Mouse (Mus musculus) thymus, adult 18-20 months (tissue): ENCODE results near the gene Plppr1.

ENCODE experiments used
- DNase-seq, 2 experiments: peaks; one replicate each; pipeline ENCODE4 v3.0.0; 2022; ENCODE audit warnings: mixed read lengths in 2 of 2

Plppr1 gene

DNA sequence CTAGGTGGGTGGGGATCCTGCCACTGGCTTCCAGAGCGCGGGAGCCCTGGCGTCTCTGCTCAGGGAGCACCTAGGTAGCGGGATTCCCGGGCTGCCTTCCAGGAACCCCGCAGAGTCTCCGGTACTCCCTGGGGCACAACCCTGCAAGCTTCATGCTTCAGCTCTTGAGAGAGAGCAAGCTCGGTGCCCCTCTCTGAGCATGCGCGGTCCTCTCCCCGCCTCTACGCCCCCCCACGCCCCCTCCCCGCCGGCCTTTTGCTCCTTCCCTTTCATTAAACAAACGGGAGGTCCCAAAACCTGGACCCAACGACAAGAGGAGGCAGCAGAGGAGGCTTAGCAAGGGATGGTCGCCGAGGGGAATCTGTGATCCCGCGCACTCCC is at the start of gene Plppr1:
Gene Plppr1 (plus strand): TSS at position 253 of the 381 bp plus-strand sequence.
- DNase-seq = no peak

DNA sequence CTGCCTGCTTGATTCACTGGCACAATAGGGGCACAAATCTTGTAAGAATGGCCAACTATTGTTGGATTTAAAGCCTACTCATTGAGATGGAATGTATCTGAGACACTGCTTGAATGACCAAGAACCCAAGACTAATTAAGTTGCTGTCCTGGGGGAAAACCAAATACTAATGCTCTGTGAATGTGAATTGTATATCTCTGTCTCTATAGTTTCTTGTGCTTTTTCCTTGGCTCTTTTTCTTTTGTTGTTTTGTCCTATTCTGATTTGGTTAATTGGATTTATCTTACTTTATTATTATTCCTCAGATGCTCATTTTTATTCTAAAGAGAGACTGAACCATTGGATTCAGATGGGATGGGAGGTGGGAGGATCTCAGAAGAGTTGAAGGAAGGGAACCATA is 42.4 kb upstream of the Plppr1 start:
- no peak for DNase-seq

DNA sequence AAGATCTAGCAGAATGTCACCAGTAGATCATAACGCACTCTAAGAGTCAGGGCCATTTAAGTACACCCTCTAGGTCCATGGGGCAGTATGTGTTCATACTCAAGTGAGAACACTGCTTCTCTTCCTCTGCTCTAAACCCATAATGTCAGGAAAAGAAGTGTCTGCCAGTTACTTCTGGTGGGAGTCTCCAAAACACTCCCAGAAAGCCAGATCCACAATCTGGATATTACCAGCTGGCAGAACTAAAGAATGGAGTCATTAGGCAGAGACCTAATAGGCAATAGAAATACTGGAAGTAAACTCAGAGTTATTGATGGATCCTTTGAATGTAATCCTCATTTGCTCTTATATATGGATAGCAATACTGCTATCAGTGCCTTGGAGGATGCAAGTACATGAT is 35.9 kb upstream of the Plppr1 start:
- DNase-seq = no peak

DNA sequence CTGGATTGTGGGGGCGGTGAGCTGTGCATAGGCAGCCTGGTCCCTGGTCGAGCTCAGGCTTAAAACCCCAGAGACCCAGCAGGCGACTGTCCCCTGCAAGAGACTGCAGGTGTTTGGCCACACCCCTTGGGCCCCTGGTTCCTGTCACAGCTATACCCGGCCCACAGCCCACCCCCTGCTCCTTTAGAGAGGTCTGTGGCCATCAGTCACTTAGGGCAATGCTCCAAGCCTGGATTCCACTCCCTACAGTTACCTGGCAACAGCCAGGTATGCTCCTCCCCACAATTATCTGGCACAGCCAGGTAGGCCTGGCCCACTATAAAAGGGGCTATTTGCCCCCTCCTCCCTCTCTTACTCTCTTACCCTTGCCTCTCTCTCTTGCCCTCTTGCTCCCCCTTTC is 20.8 kb upstream of the Plppr1 start:
- DNase-seq = no peak

DNA sequence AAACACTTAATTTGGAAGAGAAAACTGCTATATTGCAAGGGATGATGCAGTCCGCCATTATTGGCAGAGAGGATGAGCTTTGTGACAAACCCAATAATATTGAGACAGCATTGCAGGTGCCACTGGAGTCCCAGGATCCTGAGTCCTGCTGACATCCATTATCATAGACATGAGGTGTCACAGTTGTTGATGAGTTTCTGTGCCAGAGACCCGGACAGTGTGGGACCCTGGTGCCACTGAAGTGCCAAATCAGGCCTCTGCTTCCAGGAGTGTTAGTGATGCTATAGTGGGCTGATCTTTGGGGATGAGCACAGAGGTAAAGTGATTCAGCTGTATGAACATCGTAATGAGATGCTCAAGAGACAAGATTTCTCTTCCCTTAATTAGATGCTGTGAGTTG is 19.2 kb upstream of the Plppr1 start:
- DNase-seq = no peak

DNA sequence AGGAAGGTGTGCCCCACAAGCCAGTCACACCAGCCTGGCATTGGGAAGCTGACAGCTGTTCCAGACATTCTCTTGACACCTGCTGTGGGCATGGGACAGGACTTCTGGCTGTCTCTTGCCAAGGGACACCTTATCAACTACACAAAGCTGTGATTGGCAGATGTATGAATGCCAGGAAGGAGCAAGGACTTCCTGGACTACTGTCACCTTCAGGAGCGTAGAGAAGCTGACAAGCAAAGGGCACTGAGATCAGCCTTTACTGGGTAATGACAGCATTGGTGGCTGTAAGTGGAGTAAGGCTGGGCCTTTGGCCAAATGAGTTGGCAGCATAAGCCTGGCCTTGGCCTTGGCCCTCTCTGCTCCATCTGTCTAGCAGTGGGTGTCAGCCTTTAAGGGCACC is 17.4 kb upstream of the Plppr1 start:
- DNase-seq = no peak

DNA sequence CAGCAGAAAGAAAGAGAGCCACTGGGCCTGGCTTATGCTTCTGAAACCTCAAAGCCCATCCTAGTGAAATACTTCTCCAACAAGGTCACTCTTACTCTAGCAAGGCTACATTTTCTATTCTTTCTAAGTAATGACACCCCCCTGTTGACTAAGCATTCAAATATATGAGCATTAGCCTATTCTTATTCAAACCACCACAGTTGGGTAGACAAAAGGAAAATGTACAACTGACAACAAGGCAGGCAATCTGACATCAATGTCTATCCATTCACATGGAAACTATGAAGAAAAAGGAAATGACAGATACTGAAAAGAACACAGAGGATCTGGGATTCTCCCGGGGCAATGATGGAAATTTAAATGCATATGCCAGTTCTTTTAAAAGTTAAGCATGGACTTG is 8.4 kb upstream of the Plppr1 start:
- DNase-seq = no peak

DNA sequence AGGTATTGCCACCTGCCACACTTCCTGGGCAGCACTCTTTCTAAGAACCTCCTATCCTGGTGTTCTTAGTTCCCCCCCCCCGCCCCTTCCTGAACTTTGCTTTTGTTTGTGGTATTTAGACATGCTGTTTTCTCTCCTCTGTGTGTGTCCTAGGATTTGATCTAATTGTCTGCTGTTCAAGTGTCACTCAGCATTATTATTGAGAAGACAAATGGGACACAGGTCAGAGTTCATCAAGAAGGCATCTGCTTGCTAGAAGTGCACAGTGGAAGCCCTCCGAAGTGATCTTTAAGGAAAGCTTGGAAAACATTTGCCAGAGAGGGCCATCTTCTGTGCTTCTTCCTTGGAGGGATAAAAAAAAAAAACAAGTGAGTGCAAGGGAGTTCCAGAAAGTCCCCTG is 1.2 kb upstream of the Plppr1 start:
- no peak for DNase-seq

DNA sequence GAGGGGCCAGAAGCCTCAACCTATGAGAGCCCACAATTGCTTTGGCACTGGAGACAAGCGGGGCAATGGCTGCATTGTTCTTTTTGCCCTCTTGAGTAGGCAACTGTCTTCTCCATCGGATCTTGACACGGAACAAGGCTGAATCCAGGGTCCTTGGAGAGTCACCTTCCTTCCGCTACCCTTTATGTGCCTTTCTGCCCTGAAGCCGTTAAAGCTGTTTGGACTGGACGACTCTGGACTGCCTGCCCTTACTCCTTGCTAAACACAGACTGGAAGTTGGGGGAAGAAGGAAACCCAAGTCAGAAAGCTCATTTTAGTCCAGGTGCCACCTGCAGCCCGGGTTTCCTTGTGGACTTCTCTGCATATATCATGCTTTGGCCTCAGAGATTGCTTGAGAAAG is 516 bp upstream of the Plppr1 start:
- DNase-seq = no peak

DNA sequence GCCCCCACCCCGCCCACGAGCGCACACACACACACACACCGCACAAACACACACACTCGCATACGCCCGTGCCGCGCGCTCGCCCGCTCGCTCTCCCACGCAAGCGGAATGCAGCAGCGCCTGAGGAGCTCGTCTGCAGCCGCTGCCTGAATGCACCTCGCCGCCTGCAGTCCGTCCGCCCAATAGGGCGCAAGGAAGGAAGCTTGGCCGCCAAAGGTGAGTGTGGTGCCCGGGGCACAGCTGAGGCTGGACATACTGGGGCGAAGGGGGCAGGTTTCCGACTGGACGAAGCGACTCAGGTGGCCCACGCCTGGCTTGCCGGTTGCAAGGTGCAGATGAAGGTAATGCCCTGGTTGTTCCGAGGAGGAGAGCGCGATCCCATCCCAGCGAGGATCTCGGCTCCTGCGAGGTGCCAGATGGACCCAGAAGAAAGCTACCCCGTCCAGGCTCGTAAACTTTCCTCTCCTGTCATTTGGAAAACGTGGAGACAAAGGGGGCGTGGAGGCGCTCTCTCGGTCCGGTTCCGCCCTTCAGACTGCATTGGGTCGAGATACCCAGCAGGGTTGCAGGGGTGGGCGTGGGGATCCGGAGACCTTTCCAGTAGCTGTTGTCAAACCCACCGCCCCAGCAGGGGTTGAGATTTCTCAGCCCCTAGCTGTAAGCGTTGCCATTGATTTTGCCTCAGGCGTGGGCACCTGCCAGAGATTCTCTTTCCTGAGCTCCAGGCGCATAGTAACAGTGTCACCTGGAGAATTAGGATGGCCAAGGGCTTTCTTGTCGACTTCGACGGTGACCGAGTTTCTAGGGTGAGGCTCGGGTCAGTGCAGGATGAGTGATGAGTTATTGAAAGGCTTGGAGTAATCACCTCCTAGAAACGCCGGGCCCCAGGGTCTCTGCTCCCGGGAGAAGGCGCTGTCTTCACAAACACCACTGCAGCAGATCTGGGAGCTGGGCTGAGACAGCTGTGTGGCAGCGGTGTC is 619 bp downstream of the Plppr1 start:
- DNase-seq = no peak

DNA sequence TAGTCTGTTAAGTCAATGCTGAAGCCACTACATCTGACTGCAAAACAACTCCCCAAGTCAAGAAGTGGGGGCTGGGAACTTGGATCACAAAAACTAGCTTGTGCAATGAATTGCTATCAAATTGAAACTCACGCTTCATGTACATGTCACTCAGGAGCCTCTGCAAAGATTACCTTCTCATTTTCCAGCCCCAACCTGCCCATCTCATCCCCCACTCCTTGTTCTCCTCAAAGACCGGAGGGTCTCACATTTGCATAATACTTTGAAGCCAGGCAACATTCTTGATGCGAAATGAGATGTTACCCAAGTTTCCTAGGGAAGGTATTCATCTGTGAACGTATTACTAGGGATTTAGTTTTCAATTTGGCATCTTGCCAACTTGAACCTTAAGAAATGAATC is 10.4 kb downstream of the Plppr1 start:
- DNase-seq = no peak

DNA sequence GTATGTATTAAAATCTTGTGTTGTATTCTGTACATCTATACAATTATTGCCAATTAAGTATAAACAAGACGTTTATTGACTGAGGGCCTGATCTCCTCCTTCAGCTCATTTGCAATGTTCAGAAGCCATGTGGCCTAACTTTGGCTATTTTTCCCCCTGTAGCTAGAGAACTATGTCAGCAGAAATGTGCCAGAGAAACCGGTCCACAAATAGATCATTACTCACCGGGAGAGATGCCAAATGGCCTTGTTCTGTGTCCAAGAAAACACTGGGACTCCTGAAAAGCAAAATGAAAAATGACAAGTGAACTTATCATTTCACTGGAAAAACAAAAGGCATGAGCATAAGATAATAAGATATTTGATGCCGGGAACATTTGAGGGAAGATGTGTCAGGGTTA is 13.8 kb downstream of the Plppr1 start:
- DNase-seq = no peak

DNA sequence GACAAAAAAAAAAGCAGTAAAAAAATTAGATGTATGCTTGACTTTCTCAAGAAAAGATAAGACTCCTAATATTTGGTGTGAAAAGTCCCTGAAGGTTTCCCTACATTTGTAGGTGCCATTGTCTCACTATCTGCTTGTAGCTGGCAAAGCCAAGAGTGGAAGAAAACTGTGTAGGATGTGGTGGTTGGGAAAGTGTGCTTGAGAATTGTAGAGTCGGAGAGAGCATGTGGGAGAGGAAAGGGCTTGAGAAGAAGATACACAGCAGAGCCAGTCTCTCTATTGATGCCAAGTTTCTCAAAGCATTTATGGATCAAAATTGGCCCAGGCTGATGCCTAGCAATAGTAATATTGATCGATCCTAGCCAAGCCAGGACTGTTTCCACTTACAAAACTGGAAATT is 16.8 kb downstream of the Plppr1 start:
- DNase-seq = no peak

DNA sequence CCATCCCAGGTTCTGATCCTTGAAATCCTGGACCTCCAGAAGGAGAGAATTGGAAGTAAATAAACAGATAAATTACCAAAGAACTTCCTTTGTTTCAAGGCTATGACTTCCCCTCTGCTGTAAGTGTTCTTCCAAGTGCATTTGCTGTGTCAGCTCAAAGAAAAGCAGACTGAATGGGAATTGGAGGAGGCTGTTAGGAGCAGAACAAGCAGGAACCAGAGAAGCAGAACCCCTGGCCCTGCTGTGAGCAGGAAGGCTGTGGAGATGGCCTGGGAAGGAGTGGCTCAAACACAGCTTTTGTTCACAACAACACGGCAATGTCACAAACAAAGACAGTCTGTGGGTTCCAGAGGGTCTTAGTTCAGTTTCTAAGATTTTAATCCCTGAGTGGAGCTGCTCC is 20.3 kb downstream of the Plppr1 start:
- no peak for DNase-seq

DNA sequence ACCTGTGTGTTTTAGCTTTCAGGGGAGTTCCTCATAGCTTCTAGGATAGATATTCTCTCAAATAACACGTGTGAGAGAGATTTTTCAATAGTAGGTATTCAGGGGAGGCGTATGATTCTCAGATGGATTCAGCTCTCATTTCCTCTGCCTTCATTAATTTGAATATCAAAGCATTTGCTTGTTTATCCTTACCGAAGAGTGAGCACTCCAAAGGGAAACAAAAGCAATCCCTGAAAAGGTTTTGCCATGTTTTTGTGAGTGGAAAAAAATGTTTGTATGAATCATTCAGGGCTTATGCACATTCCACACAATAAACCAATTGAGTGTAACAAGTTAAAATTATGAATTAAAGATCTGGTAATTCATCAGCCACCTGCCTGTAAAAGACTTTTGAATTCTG is 29.1 kb downstream of the Plppr1 start:
- DNase-seq = no peak

DNA sequence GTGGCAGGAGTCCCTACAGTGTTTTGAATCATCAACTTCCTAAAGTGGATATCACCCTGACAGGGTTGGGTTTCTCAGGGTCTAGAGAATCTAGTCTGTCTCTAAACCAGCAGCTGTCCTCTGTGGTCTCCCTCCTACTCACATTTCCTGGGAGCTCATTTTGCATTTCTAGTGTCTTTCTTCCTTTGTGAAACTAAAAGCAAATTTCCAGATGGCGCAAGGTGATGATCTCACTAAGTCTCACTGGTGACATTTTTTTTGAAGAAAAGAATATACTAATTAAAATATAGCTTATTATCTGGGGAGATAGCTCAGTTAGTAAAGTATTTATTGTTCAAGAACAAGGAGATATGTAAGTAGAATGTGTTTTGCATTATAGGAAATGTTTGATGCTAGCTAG is 31.4 kb downstream of the Plppr1 start:
- no peak for DNase-seq

DNA sequence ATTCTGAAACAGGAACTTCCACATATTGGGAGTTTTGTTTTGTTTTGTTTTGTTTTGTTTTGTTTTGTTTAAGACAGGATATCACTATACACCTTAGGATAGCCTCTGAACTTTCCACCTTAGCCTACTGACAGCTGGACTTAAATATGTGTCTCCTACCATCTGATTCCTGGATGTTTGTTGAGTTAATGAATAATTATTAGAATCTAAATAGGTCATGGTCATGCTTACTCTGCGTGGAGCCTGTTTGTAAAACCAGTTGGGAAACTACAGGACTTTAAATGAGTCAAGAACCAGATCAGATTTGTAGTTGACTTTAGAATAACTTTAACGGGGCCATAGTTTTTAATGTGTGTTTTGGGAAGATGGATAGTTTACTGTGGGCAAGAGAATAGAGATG is 40.4 kb downstream of the Plppr1 start:
- no peak for DNase-seq

DNA sequence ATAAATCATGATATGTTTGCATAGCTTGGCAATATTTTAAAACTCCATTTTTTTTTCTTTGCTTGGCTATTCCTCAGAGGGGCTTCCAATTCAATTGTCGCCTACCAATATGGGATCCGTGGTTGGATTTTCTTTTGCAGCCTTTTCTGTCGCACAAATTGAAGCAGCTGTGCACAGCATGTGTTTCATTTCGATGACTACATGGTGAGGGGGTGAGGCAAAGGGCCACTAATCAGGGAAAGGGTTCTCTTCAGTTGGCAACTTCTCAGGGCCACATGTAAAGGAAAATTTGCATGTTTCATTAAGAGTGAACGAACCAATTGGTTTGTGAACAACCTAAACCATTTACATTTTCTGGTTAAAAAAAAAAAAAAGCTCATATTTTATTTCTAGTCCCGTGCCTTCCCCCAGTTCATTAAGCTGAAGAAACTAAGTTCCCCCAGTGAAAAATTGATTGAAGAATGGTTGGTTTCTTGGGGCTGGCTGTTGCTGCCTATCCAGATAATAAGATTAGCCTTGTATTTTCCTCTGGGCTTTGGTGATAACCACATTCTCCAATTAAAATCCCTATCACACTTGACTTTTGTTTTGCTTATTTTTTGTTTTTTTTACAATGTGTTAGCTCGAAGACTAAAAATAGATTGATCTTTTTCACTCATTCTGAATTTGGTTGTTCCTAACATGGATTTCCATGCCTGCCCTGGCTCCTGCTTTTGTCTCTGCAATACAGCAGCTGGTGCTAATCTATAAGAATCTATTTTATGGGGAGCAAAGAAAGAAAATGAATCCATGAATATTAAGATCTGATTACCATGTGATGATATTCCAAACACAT is 43.1 kb downstream of the Plppr1 start:
- DNase-seq = no peak

DNA sequence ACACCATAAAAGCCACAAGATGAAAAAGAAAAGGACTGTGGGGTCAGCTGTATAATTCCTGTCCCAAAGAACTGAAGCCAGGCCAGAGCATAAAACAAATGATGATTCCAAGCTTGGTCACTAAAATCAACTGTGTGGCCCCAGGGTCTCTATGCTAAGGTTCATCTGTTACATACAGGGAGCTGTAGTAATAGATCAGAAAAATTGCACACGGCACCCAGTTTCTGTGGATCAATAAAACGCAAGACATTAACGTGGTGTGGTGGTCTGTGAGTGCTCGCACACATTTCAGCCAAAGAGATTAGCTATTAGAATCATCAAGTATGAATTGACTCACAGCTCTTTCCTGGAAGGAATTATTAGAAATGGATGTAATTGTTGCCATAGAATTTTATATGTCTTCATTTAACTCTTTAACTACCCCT is 43.7 kb downstream of the Plppr1 start:
- no peak for DNase-seq

DNA sequence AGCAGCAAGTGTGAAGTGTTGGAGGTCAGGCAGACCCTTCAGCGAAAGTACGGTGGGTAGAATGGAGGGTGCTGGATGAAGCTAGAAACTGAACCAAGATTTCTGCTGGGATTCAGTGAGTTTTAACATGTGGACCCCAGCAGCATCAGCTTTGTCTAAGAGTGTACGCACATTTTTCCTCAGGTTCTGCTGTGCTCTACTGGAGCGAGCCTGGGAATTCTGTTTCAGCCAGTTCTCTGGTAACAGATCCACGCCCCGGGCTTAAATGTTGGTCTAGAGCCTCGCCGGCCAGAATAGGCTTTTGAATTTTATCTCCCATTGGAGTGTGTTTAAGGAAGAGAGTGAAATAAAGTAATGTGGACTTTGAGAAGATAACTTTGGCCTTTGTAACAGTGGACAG is 45.8 kb downstream of the Plppr1 start:
- no peak for DNase-seq

DNA sequence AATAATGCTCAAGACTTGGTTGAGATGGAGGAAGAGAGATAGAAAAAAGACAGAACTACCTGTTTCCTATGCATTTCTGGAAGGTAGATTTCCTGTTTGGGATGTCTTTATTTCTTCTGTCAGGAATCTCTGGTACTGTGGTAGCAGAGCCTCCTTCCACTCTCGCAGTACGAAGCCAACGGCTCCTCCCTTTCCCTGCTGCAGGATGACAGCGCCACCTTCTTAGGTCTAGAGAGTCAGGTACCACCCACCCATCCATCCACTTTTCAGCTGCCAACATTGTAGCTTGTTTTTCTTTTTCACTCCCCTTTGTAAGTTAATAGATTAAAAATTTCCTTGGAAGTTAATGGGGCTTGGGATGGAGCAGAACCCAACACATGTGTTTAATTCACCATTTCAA is 48.8 kb downstream of the Plppr1 start:
- DNase-seq = no peak

DNA sequence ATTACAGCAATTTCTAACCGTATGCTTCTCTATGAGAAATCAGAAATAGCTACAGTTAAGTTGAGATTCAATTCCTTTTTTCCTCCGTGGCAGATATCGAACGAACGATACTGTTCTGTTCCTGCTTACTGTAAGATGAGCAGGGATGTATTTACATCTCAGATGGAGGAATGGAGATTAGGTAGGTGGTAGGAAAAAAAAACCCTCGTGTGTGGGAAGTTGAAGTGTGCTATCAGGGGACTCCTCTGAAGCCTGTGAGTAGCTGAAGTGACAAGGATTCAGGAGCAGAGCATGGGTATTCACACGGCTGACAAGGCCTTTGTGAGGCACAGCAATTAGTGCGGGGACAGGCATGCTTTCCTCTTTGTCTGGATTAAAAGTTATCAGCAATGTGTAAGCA is 49.3 kb downstream of the Plppr1 start:
- no peak for DNase-seq

DNA sequence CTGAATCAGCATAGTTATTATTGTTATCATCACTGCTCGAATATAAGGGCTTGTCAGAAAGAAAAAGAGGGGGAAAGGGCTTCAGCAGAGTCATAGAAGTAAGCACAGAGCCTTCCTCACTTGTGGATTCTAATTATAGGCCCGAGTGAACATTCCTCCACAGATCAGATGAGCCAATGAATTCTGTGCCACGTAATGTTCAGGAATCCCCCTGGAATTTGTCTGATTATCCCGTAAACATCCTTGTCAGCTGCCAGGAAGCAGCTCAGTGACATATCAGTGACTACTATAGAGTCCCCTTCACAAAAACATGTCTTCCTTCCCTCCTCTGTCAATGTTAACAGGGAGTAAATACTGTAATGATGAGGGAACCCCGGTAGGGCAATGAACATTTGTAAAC is 50.9 kb downstream of the Plppr1 start:
- no peak for DNase-seq

DNA sequence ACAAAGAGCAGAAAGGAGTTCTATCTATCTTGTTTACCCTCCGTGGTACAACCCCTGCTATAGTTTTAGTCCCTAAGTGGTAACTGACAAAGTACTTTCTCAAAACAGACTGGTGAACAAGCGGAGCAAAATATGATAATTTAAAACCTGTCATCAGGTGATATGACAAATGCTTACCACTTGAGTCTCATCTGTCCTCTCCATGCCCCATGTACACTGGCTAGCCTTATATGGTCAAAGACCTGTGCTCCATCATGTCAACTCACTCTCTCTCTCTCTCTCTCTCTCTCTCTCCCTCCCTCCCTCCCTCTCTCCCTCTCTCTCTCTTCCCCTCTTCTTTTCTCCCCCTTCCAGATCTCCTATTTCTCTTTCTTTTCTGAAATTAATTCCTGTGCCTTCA is 59.8 kb downstream of the Plppr1 start:
- DNase-seq = no peak
